Mouse (Mus musculus): ENCODE data around the gene Mob1b. TPM values are rescaled to one million over a fixed set of nuclear protein-coding genes. Genes with fewer than 3 reads are reported as not detected.
A peak's percentile ranks its signal among the peaks of the same experiment; 100 is the strongest.
"Not testable (repeated sequence)": the region's sequence is repeated elsewhere in the genome, so short reads cannot be mapped to it uniquely, and the experiment has no call there.

The Mob1b gene
- total and polyA plus RNA-seq, 2 experiments from 2014 or later = 7.8 to 14.9 TPM

DNA sequence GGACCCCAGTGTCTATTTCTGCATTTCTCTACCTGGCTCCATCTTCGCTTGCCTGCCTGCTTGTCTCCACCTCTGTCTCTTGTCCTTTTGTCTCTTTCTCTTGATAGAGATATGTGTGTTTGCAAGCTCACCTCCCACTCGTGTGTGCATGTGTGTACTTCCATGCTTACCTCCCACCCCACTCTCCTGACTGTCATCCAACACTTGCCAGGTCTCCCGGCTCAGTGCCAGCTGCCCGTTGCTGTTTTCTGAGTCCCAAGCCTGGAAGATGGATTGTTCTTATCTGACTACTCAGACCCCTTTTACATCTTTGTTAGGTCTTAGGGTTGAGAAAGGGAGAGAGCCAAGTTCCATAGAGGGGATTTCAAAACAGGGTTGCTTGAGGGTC lies 1.6 kb downstream of the Mob1b start:
- ATAC-seq (no peak), DNase-seq (peak; percentile 14)
- H3K27ac ChIP-seq (ENCODE audit: low read depth, low read length) = peak overlapping the region; percentile 97; the same call in 1 of the 2 replicates
- WGBS = 17% methylated on average over 4 of the region's 4 CpGs
- H3K9me3 ChIP-seq (ENCODE audit: low read length) = no peaks in the 10 kb centered on the region
- peak overlapping the region; percentile 97 for H3K9ac ChIP-seq
- peaks cover 19% of the 10 kb centered on the region for H3K4me1 ChIP-seq (ENCODE audit: insufficient read depth)
- no peak for TF ChIP-seq CTCF (IDR thresholded peaks at IDR 0.05; ENCODE audit: low read depth)
- no peaks in the 10 kb centered on the region for H3K27me3 ChIP-seq (ENCODE audit: insufficient read depth, low read length)
- peak overlapping the region; percentile 83 for H3K4me2 ChIP-seq (ENCODE audit: low read depth)
- H3K4me3 ChIP-seq (ENCODE audit: low read depth, low read length) = peak overlapping the region; percentile 97
- H3K36me3 ChIP-seq (ENCODE audit: insufficient read depth) = no peaks in the 10 kb centered on the region

DNA sequence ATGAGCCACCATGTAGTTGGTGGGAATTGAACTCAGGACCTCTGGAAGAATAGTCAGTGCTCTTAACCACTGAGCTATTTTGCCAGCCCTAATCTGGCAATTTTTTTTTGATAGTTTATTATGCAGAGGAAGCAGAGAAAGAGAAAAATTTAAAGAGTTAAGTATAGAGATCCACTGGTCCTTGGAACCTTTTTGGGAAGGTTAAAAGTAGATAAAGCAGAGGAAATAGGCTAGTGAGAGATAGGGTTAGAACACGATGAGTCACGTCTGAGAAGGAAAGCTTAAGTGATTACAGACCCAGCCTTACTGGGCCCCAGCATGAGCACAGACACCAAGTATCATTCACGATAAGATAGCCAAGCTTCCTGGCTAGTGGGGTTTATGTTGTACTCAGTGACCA lies 3.4 kb downstream of the Mob1b start:
- TF ChIP-seq CTCF (IDR thresholded peaks at IDR 0.05; ENCODE audit: low read depth) = no peak
- 76% methylated on average over 3 of the region's 3 CpGs for WGBS
- Histone ChIP-seq H3K36me3 (ENCODE audit: insufficient read depth) (no peaks in the 10 kb centered on the region), H3K9ac (no peak overlapping the region), H3K4me3 (ENCODE audit: low read depth, low read length) (no peak overlapping the region), H3K4me2 (ENCODE audit: low read depth) (no peak overlapping the region), H3K27me3 (ENCODE audit: insufficient read depth, low read length) (no peaks in the 10 kb centered on the region), H3K4me1 (ENCODE audit: insufficient read depth) (peaks cover 19% of the 10 kb centered on the region), H3K27ac (ENCODE audit: low read depth, low read length) (no peak overlapping the region), H3K9me3 (ENCODE audit: low read length) (no peaks in the 10 kb centered on the region)
- no peak for ATAC-seq
- DNase-seq = no peak

DNA sequence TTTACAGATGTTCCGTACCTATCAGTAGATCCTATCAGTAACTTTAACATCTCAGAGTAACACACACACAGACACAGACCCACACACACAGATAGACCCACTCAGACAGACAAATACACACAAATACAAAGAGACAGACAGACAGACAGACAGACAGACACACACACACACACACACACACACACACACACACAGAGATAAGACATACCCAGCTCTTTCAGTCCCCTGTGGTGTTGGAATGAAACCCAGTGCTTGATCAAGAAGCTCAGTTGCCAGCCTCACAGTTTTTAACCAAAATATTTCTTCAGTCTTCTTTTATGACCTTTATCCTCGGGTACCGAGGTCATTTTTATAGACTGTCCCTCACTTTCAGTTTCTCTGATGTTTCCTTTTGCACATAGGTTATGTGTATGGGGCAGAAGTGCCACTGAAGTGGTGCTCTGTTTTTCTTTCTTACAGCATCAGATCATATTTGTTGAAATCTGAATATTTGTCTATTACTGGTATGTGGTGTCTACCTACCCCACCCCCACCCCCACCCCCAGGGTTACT lies 7.0 kb downstream of the Mob1b start:
- no peak for DNase-seq
- 0 out of 2 replicates have a peak, but pooled peaks cover 10% of the 10 kb centered on the region for H3K4me1 ChIP-seq (ENCODE audit: insufficient read depth)
- no peaks in the 10 kb centered on the region for H3K36me3 ChIP-seq (ENCODE audit: insufficient read depth)
- no peak overlapping the region for H3K9ac ChIP-seq
- no peak for ATAC-seq
- H3K4me3 ChIP-seq (ENCODE audit: low read depth, low read length) = no peak overlapping the region
- no peaks in the 10 kb centered on the region for H3K27me3 ChIP-seq (ENCODE audit: insufficient read depth, low read length)
- 90% methylated on average over 3 of the region's 3 CpGs for WGBS
- H3K9me3 ChIP-seq (ENCODE audit: low read length) = no peaks in the 10 kb centered on the region
- H3K4me2 ChIP-seq (ENCODE audit: low read depth) = no peak overlapping the region
- no peak overlapping the region for H3K27ac ChIP-seq (ENCODE audit: low read depth, low read length)
- TF ChIP-seq CTCF (IDR thresholded peaks at IDR 0.05; ENCODE audit: low read depth) = no peak

DNA sequence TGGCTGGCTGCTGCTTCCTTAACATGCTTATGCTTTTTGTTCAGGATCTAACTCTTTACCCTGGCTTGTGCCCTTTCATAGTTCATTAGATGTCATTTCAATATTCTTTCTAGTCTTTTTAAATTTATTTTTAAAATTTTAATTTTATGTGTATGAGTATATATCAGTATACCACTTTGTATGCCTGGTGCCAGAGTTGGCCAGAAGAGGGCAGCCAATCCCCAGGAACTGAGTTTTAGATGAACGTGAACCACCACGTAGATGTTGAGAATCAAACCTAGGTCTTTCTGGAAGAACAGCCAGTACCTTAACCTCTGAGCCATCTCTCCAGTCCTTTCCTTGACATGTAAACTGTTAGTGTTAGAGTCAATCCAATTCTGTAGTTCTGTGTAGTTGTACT lies 14.1 kb downstream of the Mob1b start:
- peak; percentile 28; the same call in 1 of the 2 replicates for TF ChIP-seq CTCF (IDR thresholded peaks at IDR 0.05; ENCODE audit: low read depth)
- Histone ChIP-seq H3K4me1 (ENCODE audit: insufficient read depth) (no peaks in the 10 kb centered on the region), H3K9ac (no peak overlapping the region), H3K4me3 (ENCODE audit: low read depth, low read length) (no peak overlapping the region), H3K36me3 (ENCODE audit: insufficient read depth) (no peaks in the 10 kb centered on the region), H3K27ac (ENCODE audit: low read depth, low read length) (no peak overlapping the region), H3K4me2 (ENCODE audit: low read depth) (no peak overlapping the region), H3K27me3 (ENCODE audit: insufficient read depth, low read length) (no peaks in the 10 kb centered on the region), H3K9me3 (ENCODE audit: low read length) (no peaks in the 10 kb centered on the region)
- no peak for DNase-seq
- ATAC-seq = no peak
- 93% methylated on average over 2 of the region's 2 CpGs for WGBS

DNA sequence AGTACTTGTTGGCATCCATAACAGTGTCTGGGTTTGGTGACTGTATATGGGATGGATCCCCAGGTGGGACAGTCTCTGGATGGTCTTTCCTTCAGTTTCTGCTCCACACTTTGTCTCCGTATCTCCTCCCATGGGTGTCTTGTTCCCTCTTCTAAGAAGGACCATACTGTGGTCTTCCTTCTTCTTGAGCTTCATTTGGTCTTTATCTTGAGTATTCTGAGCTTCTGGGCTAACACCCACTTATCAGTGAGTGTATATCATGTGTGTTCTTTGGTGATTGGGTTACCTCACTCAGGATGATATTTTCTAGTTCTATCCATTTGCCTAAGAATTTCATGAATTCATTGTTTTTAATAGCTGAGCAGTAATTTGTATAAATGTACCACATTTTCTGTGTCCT lies 20.4 kb downstream of the Mob1b start:
- 97% methylated on average over 1 of the region's 1 CpGs for WGBS
- H3K9ac ChIP-seq; H3K27ac ChIP-seq (ENCODE audit: low read depth, low read length); H3K4me2 ChIP-seq (ENCODE audit: low read depth); DNase-seq; H3K36me3 ChIP-seq (ENCODE audit: insufficient read depth); H3K27me3 ChIP-seq (ENCODE audit: insufficient read depth, low read length); H3K9me3 ChIP-seq (ENCODE audit: low read length); ATAC-seq; H3K4me3 ChIP-seq (ENCODE audit: low read depth, low read length); H3K4me1 ChIP-seq (ENCODE audit: insufficient read depth): not testable (repeated sequence)

DNA sequence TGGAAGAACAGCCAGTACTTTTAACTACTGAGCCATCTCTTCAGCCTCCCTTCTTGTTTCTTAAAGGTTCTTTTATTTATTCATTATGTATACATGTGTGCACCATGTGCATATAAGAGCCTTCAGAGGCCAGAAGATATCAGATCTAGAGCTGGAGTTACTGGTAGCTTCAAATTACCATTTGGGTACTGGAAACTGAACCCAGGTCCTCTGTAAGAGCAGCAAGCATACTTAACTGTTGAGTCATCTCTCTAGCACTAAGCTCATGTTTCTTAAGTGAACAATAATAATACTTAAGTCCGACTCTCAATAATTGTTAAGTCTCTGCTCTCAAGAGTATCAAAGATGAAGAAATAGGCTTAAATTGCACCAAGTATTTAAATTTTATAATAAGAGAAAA lies 27.1 kb downstream of the Mob1b start:
- Histone ChIP-seq H3K4me3 (ENCODE audit: low read depth, low read length) (no peak overlapping the region), H3K27me3 (ENCODE audit: insufficient read depth, low read length) (no peaks in the 10 kb centered on the region), H3K27ac (ENCODE audit: low read depth, low read length) (no peak overlapping the region), H3K4me2 (ENCODE audit: low read depth) (no peak overlapping the region), H3K36me3 (ENCODE audit: insufficient read depth) (peaks cover 7% of the 10 kb centered on the region), H3K9me3 (ENCODE audit: low read length) (no peaks in the 10 kb centered on the region), H3K4me1 (ENCODE audit: insufficient read depth) (no peaks in the 10 kb centered on the region), H3K9ac (no peak overlapping the region)
- no peak for TF ChIP-seq CTCF (IDR thresholded peaks at IDR 0.05; ENCODE audit: low read depth)
- DNase-seq = no peak
- 83% methylated on average over 1 of the region's 1 CpGs for WGBS
- ATAC-seq = no peak

DNA sequence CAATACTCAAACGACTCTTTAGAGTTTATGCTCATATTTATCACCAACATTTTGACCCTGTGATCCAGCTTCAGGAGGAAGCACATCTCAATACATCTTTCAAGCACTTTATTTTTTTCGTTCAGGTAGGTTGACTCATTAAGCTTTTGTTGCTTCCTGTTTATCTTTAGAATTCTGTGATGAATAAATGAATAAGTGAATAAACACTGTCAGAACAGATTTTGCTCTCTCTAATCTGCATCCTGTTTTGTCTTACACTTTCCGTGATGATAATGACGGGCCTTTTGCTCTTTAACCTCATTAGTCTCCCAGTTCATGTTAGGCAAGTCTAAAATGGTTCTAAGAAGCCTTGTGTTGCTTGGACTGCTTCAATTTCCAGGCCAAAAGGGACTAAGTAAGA lies 32.5 kb downstream of the Mob1b start:
- DNase-seq (no peak), ATAC-seq (no peak)
- H3K9ac ChIP-seq = no peak overlapping the region
- H3K4me1 ChIP-seq (ENCODE audit: insufficient read depth) = no peaks in the 10 kb centered on the region
- no peak overlapping the region for H3K4me2 ChIP-seq (ENCODE audit: low read depth)
- H3K27me3 ChIP-seq (ENCODE audit: insufficient read depth, low read length) = no peaks in the 10 kb centered on the region
- TF ChIP-seq CTCF (IDR thresholded peaks at IDR 0.05; ENCODE audit: low read depth) = no peak
- peaks cover 11% of the 10 kb centered on the region; the same call in 1 of the 2 replicates for H3K36me3 ChIP-seq (ENCODE audit: insufficient read depth)
- H3K9me3 ChIP-seq (ENCODE audit: low read length) = no peaks in the 10 kb centered on the region
- 88% methylated on average over 4 of the region's 4 CpGs for WGBS
- no peak overlapping the region for H3K27ac ChIP-seq (ENCODE audit: low read depth, low read length)
- no peak overlapping the region for H3K4me3 ChIP-seq (ENCODE audit: low read depth, low read length)

Measured in forebrain, postnatal 0 days (tissue).